Mouse (Mus musculus) right cerebral cortex, postnatal 10 days (tissue): ENCODE results near the gene Zfp148.
"Not testable (repeated sequence)": the region's sequence is repeated elsewhere in the genome, so short reads cannot be mapped to it uniquely, and the experiment has no call there.

Experiments
- DNase-seq, 2 experiments: peaks; one replicate each; pipeline ENCODE4 v3.0.0; 2021; ENCODE audit warnings: low spot score in 2 of 2

Gene Zfp148

DNA sequence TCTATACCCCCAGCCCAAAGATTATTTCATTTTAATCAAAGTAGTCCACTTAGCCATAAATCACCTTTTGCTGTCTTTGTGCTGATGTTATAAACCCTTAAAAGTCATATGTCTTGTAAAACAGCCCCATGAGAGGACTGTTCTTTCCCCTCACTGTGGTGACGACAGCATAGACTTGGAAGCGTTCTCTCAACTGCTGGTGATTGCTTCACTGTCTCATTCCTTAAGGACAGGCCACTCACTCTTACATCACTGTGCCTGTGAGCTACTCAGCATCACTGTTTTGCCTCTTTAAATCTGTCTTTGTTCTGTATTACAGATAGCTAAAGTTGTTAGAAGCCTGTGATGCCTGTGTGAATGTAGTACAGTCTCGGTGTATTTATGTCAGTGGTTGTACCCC, 80.8 kb downstream of the Zfp148 start:
- DNase-seq: no peak

DNA sequence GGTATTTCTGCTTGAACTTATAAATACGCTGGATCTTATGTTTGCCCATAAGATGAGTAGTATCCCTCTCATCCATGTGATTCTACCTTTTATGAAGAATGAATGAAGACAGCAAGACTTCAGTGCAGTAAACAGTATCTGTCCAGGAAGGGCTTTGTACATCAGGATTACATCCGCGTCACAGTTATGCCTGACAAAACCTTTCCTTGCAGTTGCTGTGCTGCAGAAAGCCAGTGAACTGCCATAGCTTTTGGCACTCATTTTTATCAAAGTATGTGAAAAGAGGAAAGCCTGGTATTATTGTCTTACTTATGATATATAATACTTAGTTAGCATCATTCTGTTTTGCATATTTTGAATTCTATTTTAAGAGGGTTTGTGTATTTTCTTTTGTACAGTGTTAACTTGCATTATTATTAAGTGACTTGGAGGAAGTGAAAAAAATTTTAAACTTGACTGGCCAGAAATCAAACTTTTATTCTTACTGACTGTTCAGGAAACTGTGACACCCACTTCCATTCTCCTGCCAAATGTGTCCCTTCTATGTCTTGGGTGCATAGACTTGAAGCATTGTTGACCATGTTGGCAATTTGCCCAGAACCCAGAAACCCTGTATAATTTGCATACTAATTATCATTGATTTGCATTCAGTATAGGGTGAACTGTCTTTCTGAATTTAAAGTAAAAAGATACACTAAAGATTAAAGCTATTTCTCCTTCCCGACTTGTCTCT, 84.0 kb downstream of the Zfp148 start:
- peak; percentile 69 to 71 for DNase-seq

DNA sequence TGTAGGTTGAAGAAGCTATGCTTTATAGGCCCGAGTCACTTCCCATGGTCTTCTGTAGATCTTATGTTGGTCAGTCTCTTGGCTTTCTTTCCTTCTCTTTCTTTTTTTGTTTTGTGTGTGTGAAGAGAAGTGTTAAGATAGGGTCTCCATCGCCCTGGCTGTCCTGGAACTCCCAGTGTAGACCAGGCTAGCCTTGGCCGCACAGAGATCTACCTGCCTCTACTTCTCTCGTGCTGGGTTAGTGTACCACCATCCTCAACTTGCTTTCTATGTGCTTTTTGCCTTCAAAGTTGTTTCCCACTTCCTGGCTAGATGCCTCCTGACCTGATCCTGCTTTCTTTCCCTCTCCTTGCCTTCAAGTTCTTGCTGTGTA, 84.6 kb downstream of the Zfp148 start:
- DNase-seq: no peak

DNA sequence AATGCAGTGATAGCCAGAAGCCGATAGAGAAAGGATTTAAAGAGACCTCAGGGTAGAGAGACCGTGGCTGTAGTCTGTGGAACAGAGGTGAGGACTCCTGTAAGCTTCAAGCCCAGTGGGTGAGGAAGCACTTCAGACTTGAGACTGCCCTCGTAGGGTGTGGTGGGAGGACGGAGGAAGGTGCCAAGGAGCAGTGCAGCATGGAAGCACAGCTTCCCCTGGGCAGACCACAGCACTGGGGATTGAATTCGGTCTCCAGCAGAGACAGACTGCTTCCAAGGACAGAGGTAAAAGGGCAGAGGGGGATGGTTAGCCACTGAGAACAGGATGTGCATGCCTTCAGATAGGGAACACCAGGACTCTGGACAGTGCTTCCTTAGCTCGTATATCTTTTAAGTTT, 86.8 kb downstream of the Zfp148 start:
- DNase-seq: no peak

DNA sequence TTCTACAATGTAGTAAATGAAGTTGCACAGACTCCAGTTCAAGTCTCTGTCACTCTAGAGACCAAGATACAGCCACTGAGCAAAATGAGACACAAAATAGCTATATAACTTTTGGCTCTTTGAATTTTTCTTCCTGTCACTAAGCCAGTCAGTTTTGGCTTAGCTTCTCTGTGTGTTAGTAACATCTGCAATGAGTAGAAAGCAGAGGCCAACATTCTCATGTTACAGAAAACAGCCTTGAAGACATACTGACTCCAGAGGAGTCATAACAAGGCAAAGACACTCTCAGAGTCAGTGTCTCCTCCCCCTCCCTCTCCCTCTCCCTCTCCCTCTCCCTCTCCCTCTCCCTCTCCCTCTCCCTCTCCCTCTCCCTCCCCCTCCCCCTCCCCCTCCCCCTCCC, 89.3 kb downstream of the Zfp148 start:
- no peak for DNase-seq

DNA sequence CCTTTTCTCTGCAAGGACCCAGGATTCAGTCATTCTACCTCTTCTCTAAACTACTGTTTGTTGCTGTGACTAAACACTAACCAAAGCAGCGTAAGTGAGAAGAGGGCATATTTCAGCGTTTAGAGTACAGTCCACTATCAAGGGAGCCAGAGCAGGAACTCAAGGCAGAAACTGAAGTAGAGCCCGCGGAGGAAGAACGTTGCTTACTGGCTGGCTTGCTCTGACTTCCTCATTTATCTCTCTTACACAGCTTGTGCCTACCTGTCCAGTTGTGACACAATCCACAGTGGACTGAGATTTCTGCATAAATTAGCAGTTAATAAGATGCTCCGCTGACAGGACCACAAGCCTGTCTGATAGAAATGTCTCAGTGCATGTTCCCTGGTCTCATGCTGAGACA, 93.7 kb downstream of the Zfp148 start:
- no peak for DNase-seq

DNA sequence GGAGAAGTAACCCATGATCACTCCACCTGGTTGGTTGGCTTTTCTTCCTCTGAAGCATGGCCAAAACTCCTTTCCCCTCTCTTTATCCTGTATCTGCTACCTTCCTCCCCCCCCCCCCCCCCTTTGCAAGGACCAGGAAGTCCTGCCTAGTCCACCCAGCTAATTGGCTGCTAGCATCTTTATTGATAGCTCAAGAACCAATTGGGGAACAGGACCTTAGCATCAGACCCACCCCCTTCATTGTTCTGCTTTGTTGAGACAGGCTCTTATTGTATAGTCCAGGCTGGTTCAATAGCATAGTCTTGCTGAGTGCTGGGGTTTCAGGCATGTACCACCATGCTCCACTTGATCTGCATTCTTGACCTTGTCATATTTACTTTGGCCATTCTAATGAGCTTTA, 99.3 kb downstream of the Zfp148 start:
- DNase-seq: no peak

DNA sequence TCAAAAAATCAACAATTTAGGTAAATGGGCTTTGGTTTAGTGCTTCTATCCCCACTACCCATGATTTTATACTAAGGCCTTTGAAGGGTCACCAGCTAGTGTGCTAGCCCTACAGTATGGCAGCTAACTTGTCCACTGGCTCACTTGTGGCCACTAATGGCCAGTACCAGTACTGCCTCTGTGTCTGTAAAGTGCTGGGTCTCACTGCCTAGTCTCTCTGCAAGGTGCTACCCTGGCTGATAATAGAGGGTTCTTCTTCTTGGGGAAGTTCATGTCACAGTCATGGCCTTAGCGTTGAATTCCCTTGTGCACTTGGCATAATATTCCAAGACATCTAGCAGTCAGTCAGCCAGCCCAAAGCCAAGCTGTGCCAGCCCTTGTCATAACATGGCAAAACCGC, 100.5 kb downstream of the Zfp148 start:
- DNase-seq: no peak

DNA sequence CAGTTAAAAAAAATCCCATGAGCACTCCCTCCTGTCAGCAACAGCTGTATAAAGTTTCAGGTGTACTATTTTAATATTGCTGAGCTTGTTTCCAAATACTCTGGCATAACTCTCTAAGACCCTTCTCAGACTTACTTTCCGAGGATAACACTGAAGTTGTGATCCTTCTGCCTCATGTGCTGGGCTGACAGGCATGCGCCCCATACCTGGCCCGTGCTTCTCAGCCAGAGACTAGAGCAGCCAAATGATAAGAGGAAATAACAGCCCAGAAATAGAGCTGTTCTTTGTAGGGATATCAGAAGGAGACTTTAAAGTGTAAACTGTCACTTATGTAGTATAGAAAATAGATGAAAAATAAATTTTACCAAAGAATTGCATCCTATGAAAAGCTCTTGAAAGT, 101.7 kb downstream of the Zfp148 start:
- DNase-seq: no peak

DNA sequence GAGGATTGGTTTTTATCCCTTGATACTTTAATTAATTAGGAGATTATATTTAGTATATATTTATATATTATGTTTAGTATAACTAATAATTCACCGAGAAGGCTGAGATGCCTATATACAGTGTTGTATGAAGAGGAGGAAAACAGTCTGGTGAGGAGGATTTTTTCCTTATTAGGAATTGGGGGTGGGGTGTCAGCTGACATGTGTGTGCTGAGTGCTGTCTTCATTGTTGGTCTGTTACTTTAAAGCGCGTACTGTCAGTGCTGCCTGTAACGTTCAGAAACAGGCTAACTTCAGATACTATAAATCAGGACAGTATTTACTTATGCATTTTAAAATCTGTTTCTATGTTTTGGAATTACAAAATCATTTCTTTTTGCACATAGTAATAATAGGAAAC, 107.1 kb downstream of the Zfp148 start:
- no peak for DNase-seq

DNA sequence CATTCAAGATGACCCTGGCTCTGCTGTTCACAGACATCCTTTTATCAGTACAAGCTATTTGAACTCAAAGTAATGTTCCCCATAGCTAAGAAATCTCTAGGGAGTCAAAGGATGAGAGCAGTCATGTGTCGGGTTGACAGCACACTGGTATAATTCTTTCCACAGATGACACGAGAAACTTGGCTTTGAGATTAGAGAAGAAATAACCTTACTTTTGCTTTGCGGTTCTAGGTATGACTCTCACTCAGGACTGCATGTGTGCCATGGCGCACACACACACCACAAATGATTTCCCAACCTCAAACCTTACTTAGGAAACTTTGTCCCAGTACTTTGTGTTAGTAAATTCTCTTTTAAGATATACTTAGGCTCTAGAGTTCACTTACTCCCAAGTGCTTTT, 113.7 kb downstream of the Zfp148 start:
- no peak for DNase-seq

DNA sequence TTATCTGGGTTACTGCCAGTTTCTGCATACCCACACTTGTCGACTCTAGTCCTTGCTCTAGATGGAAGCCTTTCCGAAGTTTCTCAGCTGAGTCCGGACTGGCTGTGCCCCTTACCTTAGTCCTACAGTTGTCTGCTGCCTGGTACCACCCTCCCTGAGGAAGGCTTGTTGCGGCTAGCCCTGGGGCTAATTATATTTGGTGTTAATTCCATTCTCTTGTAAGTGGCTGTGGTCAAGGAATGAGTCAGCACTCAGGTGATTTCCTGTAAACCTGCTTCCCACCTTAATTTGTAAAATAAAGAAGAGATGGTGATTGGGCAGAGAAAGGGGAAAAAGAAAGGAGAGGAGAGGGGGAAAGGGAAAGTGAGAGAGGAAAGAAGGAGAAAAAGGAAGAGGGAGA, 127.4 kb downstream of the Zfp148 start:
- DNase-seq: no peak

DNA sequence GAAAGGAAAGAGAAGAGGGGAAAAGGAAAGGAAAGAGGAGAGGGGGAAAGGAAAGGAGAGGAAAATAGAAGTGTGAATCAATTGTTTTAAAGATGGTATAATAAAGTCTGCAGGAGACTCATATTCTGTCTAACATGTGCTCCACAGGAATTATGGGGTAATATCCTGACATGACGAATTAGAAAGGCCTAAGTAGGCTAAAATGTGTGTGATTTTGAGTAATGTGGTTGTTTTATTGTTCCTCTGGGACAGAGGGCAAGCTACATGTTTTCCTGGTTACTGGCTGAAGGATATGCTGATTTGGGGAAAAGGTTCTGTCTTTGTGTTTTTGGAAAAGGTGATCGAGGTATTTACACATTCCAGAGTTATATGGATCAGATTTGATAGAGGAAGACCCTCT, 128.6 kb downstream of the Zfp148 start:
- not testable (repeated sequence) for DNase-seq

DNA sequence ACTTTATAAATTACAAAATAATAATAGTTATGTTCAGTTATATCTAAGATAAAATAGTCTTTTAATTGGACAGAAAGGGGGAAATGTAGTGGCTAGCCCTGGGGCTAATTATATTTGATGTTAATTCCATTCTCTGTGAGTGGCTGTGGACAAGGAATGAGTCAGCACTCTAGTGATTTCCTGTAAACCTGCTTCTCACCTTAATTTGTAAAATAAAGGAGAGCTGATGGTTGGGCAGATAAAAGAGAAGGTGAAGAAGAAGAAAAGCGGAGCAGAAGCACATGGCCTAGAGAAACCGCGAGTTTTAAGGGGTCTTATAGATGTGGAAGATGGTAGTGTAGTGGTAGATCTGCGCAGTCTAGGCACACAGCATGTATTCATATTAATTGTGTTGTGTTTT, 130.2 kb downstream of the Zfp148 start:
- not testable (repeated sequence) for DNase-seq

DNA sequence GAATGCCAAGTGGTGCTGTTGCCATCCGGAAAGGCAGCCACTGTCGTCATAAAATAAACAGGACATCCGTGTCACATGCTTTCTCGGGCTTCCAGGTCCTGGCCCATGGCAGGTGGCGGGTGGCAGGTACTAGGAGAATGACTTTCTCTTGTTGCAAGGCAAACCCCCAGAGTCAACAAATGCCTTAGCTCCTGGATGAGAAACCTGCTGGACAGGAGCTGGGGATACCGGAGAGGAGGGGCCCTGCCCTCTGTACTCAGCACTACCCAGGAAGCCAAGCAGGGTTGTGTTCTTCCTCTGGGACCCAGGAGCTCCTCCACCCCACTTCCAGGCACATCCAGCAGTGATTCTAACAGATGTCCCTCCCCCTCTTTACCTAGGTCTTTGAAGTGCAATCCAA, 131.9 kb downstream of the Zfp148 start:
- no peak for DNase-seq

DNA sequence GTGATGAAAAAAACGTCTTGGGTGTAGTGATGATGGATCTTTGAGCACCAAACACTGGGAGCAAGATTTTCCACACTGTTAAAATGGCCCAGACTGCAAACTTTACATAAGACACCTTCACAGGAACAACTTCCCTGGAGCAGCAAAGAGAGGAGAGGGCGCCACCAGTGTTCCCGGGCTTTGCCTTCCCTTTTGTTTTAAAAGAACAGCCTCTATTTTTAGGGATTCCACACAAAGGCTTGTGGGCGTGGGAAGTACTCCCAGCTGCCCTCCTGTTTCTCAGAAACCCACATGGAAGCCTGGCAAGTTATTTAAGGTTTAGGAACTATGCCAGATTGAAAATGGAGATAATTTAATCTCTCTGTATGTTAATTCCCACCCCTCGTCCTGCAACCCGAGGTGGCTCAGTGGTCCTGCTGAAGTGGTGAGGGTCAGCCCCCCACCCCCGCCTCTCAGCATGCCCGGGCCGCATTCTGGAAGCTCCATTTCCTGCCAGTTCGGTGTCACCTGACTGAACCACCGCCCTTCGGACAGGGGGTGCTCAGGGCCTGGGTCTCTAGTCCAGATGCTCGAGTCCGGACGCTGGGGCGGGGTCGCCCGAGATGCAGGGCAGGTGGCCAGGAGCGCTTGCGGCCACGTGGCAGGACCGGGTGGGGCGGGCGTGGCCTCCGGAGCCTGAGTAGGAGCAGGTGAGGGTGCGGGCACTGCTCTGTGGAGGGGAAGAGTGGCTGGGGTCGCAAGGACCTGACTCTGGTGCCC, 136.3 kb downstream of the Zfp148 start, which contains the start of gene Slc12a8:
Gene Slc12a8 (plus strand): TSS at position 522 of the 759 bp plus-strand sequence.
- DNase-seq: peak; percentile 70 to 83

DNA sequence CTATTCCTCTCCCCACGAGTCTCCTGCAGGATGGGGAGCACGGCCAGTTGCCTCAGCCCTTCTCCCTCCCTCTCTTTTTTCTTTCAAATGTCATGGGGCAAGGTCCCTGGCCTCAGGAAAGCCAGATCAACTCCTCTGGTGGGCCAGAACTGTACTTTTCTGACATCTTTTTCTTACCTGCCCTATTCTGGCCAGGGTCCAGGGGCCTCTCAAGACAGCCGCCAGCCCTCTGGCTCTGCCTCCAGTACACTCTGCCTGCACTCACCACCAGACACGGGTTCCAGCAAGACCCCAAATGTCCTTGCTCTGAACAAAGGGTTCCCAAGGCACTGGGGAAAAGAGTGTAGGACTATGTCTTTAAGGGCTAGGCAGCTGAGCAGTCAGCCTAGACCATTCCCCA, 137.0 kb downstream of the Zfp148 start:
- peak in 1 of 2 experiments; percentile 29 for DNase-seq

DNA sequence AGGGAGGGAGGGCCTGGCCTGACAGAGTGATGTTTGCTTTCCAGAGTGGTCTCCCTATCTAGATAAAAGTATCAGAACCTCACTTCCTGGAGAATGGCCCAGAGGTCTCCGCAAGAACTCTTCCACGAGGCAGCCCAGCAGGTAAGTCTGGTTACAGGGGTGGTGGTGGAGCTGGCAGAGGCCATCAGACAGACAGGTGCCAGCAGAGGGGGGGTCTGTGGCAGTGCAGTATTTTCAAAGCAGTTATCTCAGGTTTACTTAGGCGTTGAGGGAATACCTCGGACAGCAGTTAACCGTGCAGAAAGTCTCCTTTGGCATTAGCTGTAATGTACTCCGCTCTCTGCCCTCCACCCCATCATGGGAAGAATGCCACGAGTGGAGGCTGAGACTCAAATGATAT, 137.6 kb downstream of the Zfp148 start:
- peak in 1 of 2 experiments; percentile 19 for DNase-seq

DNA sequence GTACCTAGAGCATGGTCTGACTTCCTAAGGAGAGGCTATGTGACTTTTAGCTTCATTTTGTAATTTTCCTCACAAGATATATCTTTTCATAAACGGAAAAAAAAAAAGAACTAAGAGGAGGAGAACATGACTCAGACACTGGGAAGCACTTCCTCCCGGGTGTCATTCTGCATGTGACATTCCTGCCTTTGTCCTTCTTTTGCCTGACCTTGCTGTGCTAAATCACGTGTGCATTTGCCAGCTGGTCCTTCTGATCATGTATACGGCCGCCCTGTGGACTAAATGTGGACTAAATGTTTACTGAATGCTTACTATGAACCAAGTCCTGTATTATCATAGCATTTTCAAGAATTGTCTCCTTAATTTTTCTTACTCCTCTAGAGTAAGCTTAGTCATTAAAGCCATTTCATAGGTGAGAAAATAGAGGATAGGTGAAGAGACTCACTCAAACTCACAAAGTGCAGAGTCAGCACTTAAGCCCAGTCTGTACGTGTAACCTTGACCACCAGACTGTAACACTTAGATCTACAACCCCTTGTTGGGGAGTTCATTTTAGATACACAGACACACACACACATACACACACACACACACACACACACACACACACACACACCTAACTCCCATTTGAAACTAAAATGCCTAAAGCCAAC, 139.4 kb downstream of the Zfp148 start:
- DNase-seq: peak in 1 of 2 experiments; percentile 8

DNA sequence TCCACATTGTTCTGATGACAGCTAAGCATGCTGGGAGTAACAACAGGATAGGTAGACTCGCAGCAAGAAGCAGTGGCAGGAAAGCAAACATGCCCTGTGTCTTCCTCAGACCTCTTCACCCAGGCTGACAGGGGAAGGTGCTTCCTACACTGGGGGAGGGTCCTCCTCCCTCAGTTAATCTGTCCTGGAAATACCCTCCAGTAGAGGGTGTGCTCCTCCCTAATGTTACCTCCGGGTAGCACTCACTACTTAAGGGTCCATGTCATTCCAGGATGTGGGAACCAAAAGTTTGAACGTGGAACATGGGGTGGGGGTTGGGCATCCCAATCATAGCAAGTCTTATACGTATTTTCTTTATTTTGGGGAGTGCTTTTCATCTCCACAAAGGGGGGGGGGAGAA, 141.9 kb downstream of the Zfp148 start:
- peak in 1 of 2 experiments; percentile 13 for DNase-seq

DNA sequence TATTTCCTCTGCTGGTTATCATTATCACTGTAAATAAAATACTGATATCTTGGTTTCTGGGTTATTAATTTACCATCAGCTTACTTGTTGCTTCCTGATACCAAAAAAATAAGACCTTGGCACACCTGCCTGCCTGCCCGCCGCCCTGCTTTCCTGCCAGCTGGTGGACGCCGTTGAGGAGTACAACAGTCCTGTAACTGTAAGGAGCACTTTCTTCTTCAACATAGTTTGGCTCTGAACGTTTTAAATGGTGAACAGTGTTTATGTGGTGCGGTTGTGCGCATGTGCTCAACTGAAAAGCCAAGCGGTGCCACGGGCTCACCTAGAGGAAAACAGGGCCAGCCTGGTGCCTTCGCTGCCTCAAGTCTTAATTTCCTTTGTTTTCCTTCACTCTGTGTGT, 142.9 kb downstream of the Zfp148 start:
- DNase-seq: no peak

DNA sequence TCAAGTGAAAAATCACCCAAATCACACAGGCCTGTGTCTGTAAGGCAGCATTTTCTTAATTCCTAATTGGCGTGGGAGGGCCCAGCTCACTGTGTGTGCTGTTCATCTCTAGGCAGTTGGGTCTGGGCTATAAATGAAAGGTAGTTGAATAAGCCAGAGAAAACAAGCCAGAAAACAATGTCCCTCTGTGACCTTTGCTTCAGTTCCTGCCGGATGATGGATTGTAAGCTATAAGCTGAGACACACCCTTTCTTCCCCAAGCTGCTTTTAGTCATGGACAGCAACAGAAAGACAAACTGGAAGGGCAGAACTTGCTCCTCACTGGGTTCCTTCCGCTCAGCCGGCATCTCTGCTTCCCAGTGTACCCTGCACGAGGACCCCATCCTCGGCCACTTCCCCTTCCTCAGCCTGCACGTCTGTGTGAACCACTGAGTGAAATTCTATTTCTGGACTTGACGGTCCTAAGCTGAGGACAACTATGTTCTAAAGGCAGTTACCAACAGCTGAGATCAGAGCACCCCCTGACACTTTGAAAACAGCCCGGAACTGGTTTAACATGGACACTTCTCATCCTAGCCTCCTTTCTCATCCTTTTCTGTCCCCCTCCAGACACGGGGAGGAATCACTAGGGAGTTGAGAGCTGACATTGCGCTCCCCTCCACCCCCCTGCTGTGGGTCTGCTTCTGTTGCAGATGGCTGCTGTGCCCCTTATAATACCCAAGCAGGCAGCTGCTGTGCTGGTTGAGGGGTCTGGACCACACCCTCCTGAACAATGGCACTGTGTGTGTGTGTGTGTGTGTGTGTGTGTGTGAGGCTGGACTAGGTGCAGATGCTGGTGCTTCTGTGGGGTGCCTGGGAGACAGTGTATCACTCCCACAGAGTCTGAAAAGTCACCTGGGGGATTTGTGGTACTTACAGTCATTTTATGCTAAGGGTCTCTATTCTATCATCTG, 149.1 kb downstream of the Zfp148 start:
- peak; percentile 47 to 53 for DNase-seq
